Mouse (Mus musculus): ENCODE measurements around the gene Ostm1.

GRCm38 (mm10) chr10:42637183-42637788 lies 53.7 kb downstream of the Ostm1 start:
- TF ChIP-seq CTCF (IDR thresholded peaks at IDR 0.05; ENCODE audit: extremely low read depth, insufficient read length, insufficient replicate concordance, low read depth, low read length) (peak; percentile 63; the same call in 1 of the 2 replicates), POLR2A (IDR thresholded peaks at IDR 0.05; ENCODE audit: low read depth, low read length) (no peak)
